Mouse (Mus musculus) right cerebral cortex, adult 2 months (tissue): ENCODE data around the gene Rpl22.

ENCODE experiments used
- DNase-seq, 2 experiments: peaks; one replicate each; pipeline ENCODE4 v3.0.0; 2021 to 2022; ENCODE audit warnings: low spot score in 2 of 2

Rpl22 gene

GRCm38 (mm10) chr4:152296874-152297861, 28.4 kb upstream of the Rpl22 start, which contains the start of gene Icmt:
TSS of gene Icmt (plus strand) at chr4:152297227.
- DNase-seq: peak; percentile 98 to 99

- no peak for DNase-seq
Measured at GRCm38 (mm10) chr4:152298836-152299235, 26.7 kb upstream of the Rpl22 start.

- DNase-seq: no peak
Measured at GRCm38 (mm10) chr4:152300375-152300774, 25.2 kb upstream of the Rpl22 start.

- DNase-seq: no peak
Measured at GRCm38 (mm10) chr4:152302012-152302411, 23.5 kb upstream of the Rpl22 start.

GRCm38 (mm10) chr4:152303172-152303571, 22.4 kb upstream of the Rpl22 start:
- no peak for DNase-seq

GRCm38 (mm10) chr4:152304685-152305084, 20.9 kb upstream of the Rpl22 start:
- DNase-seq: no peak

GRCm38 (mm10) chr4:152305991-152306390, 19.6 kb upstream of the Rpl22 start:
- no peak for DNase-seq

GRCm38 (mm10) chr4:152307542-152307941, 18.0 kb upstream of the Rpl22 start:
- no peak for DNase-seq

- DNase-seq: no peak
Measured at GRCm38 (mm10) chr4:152312186-152312585, 13.4 kb upstream of the Rpl22 start.

- DNase-seq: peak; percentile 47
Measured at GRCm38 (mm10) chr4:152313211-152313632, 12.3 kb upstream of the Rpl22 start.

- no peak for DNase-seq
Measured at GRCm38 (mm10) chr4:152313934-152314333, 11.6 kb upstream of the Rpl22 start.

GRCm38 (mm10) chr4:152315498-152316213, 9.9 kb upstream of the Rpl22 start:
- peak; percentile 41 to 50 for DNase-seq

- DNase-seq: no peak
Measured at GRCm38 (mm10) chr4:152317631-152318033, 7.9 kb upstream of the Rpl22 start.

- DNase-seq: peak; percentile 57 to 68
Measured at GRCm38 (mm10) chr4:152318517-152319234, 6.9 kb upstream of the Rpl22 start, which contains the start of gene Rnf207. TSS of gene Rnf207 (minus strand) at chr4:152318993.

- no peak for DNase-seq
Measured at GRCm38 (mm10) chr4:152321464-152321863, 4.1 kb upstream of the Rpl22 start.

- no peak for DNase-seq
Measured at GRCm38 (mm10) chr4:152324641-152325562, 640 bp upstream of the Rpl22 start.

- no peak for DNase-seq
Measured at GRCm38 (mm10) chr4:152326543-152326942, 1.0 kb downstream of the Rpl22 start.

GRCm38 (mm10) chr4:152328691-152329090, 3.1 kb downstream of the Rpl22 start:
- DNase-seq: no peak

GRCm38 (mm10) chr4:152332952-152333351, 7.4 kb downstream of the Rpl22 start:
- DNase-seq: peak in 1 of 2 experiments; percentile 81

GRCm38 (mm10) chr4:152333587-152333986, 8.0 kb downstream of the Rpl22 start:
- no peak for DNase-seq

- DNase-seq: no peak
Measured at GRCm38 (mm10) chr4:152337772-152338171, 12.2 kb downstream of the Rpl22 start.
